Mouse (Mus musculus): ENCODE data around the gene Kcnj10.

The Kcnj10 gene

GRCm38 (mm10) chr1:172311921-172312767, 28.9 kb upstream of the Kcnj10 start:
- peak; percentile 53 for DNase-seq (ENCODE audit: low read depth)

- DNase-seq (ENCODE audit: low read depth): peak; percentile 18
Measured at GRCm38 (mm10) chr1:172312768-172313561, 28.0 kb upstream of the Kcnj10 start.

DNA sequence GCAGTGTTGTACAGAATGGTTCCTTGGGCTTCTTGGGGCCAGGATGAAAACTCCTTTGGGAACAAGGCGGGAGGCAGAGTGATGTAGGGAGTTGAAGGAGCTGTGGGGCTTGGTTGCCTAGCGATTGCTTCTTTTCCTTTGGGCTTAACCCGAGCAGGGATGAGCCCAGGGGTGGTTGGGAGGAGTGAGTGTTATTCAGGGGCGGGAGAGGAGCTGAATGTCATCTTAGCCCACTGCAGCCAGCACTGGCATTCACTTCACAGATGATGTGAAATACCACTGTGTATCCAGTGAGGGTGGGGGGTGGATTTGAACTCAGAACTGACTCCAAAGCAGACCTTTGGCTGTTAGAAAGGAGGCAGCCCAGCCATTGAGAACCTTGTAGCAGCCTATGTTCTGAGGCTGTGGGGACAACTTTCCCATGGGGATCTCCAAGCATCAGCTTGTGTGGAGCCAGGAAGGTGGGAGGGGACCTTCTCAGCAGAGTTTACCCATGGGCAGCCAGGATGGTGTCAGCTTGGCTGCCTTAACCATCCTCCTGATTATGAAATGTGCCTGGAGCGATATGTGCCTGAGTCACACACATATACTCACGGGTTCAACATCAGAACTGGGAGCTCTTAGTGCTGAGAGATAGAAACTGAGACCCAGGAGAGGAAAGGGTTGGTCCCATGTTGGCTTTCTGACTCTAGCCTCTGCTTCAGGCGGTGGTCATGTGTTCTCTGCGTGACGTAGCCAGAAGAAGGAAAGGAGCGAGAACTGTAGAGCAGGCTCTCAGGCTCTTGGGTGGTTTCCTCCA, 27.2 kb upstream of the Kcnj10 start:
- peak; percentile 82 for DNase-seq (ENCODE audit: low read depth)

GRCm38 (mm10) chr1:172314911-172315310, 26.1 kb upstream of the Kcnj10 start:
- DNase-seq (ENCODE audit: low read depth): no peak

GRCm38 (mm10) chr1:172317431-172317830, 23.6 kb upstream of the Kcnj10 start:
- no peak for DNase-seq (ENCODE audit: low read depth)

DNA sequence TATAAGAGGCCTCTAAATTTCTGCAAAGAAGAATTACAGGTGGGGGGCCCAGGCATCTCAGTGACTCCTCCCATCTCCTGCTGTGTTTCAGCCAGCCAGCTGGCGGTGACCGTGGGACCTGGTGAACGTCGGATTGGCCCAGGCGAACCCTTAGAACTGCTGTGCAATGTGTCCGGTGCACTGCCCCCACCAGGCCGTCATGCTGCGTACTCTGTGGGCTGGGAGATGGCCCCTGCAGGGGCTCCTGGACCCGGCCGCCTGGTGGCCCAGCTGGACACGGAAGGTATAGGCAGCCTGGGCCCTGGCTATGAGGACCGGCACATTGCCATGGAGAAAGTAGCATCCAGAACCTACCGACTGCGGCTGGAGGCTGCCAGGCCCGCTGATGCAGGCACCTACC, 23.1 kb upstream of the Kcnj10 start:
- DNase-seq (ENCODE audit: low read depth): no peak

DNA sequence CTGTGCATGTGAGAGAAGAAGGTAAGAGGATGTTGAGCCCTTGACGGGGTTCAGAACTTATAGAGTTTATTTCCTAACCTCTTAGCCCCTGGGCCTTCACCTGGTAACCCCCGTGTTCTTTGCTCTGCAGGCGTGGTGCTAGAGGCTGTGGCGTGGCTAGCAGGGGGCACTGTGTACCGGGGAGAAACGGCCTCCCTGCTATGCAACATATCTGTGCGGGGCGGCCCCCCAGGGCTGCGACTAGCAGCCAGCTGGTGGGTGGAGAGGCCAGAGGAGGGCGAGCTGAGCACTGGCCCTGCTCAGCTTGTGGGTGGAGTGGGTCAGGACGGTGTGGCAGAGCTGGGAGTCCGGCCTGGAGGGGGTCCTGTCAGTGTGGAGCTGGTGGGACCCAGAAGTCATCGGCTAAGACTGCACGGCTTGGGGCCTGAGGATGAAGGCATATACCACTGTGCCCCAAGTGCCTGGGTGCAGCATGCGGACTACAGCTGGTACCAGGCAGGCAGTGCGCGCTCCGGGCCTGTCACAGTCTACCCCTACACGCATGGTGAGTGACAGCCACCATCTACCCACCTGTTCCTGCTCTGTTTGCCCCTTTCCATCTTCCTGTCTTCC, 22.5 kb upstream of the Kcnj10 start:
- no peak for DNase-seq (ENCODE audit: low read depth)

DNA sequence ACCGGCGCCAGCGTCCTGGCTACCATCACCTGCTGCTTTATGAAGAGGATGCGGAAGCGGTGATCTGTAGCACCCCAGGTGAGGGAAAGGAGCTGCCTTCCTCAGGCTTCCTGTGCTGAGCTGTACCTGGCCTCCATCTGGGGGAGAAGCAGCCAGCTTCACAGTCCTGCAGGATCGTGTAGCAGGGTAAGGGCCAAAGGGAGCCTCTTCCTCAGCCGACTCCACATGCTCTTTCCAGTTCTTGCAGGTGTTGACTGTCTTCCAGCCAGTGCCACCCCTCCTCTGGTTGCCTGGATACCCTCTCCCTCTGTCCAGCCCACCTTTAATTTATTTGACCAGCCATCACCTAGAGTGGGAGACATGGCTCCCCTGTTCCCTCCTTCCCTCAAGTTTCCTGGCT, 21.7 kb upstream of the Kcnj10 start:
- DNase-seq (ENCODE audit: low read depth): no peak

GRCm38 (mm10) chr1:172319921-172320411, 21.0 kb upstream of the Kcnj10 start:
- no peak for DNase-seq (ENCODE audit: low read depth)

GRCm38 (mm10) chr1:172322725-172323124, 18.3 kb upstream of the Kcnj10 start:
- no peak for DNase-seq (ENCODE audit: low read depth)

GRCm38 (mm10) chr1:172323298-172323697, 17.7 kb upstream of the Kcnj10 start:
- no peak for DNase-seq (ENCODE audit: low read depth)

DNA sequence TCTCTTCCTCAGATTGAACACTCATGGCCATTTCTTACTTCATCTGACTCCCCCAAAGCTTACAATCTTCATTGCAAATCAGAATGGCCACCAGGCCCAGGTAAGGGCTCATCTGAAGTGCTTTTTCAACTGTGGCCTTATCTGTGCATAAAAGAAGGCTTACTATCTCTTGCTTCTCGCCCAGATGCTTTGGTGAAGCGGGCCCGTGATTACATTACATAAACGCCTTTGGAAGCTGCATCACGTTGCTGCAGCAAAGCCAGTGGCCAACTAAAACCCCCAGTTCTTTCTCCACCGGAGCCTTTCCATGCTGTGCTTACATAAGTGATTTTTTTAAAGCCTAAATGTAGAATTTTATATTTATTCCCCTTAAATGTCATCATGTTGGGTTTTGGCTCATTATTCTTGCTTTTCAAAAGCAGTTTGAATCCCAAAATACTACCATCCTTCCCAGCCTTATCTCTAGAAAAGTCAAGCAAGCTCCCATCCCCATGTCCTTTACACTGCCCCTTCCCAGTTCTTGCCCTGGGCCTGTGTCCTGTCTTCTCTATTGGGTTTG, 17.1 kb upstream of the Kcnj10 start:
- DNase-seq (ENCODE audit: low read depth): no peak

DNA sequence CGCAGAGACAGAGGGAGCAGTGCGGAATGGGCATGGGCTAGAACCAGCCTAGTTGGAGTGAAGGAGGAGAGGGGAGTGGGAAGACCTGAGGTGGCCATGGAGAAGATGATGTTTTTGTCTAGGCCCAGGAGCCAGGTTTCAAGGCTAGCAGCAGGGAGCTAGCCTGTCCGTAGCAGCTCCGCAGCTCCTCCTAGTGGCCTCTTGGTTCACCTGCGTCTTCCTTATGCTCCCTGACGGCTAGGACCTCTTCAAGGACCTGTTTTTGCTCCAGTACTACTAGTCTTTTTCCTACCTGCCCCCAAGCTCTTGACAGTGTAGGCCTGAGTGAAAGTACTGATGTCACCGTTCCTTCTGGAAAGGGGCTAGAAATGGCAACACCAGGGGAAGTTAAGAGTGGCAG, 16.3 kb upstream of the Kcnj10 start:
- peak; percentile 53 for DNase-seq (ENCODE audit: low read depth)

GRCm38 (mm10) chr1:172325680-172326535, 15.1 kb upstream of the Kcnj10 start:
- DNase-seq (ENCODE audit: low read depth): no peak

- no peak for DNase-seq (ENCODE audit: low read depth)
Measured at GRCm38 (mm10) chr1:172326684-172327083, 14.3 kb upstream of the Kcnj10 start.

DNA sequence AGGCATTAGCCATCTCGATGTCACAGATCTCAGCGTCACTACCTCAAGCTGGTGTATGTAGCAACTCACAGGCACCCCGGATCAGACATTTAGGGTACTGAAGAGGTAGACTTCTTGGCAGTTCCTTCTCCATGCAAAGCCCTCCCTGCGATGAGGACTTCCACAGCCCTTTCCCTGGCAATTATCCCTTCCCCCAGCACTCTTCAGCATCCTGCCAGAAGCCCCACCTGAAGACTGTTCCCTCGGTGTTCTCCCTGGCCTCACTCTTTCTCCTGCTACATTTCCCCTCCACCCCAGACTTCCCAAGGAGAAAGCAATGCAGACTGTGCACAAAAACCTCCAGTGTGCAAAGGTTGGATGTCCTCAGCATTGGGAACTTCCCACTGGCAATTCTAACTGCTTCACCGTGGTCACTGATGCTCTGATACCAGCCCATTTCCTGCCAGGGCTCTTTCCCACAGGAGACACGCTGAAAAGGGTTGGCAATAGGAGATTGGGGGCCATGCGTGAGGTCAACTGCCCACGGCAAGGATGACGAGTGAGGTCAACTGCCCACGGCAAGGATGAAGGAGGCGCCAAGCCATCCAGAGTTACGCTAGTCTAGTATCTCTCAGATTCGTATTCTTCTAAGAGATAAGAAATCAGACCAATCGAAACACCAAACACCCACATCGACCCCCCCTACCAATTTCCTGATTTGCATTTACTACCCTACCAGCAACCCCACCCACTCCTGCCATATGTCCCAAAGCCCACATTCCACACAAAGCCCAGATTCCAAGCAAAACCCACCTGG, 13.6 kb upstream of the Kcnj10 start:
- DNase-seq (ENCODE audit: low read depth): no peak

- DNase-seq (ENCODE audit: low read depth): no peak
Measured at GRCm38 (mm10) chr1:172328041-172328440, 13.0 kb upstream of the Kcnj10 start.

GRCm38 (mm10) chr1:172328461-172328860, 12.5 kb upstream of the Kcnj10 start:
- no peak for DNase-seq (ENCODE audit: low read depth)

DNA sequence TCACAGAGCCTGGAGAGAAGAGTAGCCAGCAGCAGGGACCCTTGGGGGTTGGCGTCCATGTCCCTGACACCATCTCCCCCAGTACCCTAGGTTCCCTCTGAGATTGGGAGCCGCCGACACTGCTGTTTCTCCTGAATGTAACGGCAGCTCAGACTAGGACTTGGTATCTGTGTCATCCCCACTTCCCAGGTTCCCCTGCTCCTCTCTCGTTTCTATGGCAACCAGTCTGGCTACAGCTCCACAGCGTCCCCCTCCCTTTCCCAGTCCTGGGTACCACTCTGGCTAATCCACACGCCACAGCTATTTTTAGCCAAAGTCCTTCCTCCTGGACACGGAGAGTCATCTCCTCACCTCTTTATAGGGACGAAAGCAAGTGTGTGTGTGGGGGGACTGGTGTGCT, 11.9 kb upstream of the Kcnj10 start, which contains the start of gene Kcnj9:
Gene Kcnj9 (minus strand): TSS at position 188 of the 400 bp plus-strand sequence.
- no peak for DNase-seq (ENCODE audit: low read depth)

- DNase-seq (ENCODE audit: low read depth): no peak
Measured at GRCm38 (mm10) chr1:172329616-172330015, 11.4 kb upstream of the Kcnj10 start.

Measured in fibroblast of lung, adult 2 months (primary cell).